Mouse (Mus musculus) intestine, embryonic 14.5 days (tissue): ENCODE measurements around the gene Zfp644. TPM values are rescaled to one million over a fixed set of nuclear protein-coding genes. Genes with fewer than 3 reads are reported as not detected.

Experiments used
- ATAC-seq: fragments of 200-750 bp; cut with Nextera tagmentation; replicated peaks from 2 replicates; pipeline ENCODE4 v1.8.0; 2017; ENCODE audit warnings: low read depth, moderate number of reproducible peaks, moderate TSS enrichment, moderate library complexity; ENCODE audit not compliant: low FRiP score, low TSS enrichment
- DNase-seq: peaks from one replicate; pipeline ENCODE4 v3.0.0-alpha.2; 2018; ENCODE audit warnings: low spot score
- H3K27ac ChIP-seq: fragments of 300-500 bp; sonication (generic); 2 replicates; pipeline ENCODE4 v1.5.1; 2014; ENCODE audit warnings: low read depth, mild to moderate bottlenecking, control low read depth
- H3K27me3 ChIP-seq: fragments of 300-500 bp; sonication (generic); replicated peaks from 2 replicates; pipeline ENCODE4 v1.6.1; 2014; ENCODE audit warnings: low read length, control low read depth; ENCODE audit not compliant: control insufficient read depth, insufficient read depth
- H3K36me3 ChIP-seq: fragments of 300-500 bp; sonication (generic); 2 replicates; pipeline ENCODE4 v1.6.1; 2014; ENCODE audit warnings: low read length, control low read depth; ENCODE audit not compliant: control insufficient read depth, insufficient read depth
- H3K4me1 ChIP-seq: fragments of 300-500 bp; sonication (generic); replicated peaks from 2 replicates; pipeline ENCODE4 v1.6.1; 2014; ENCODE audit warnings: low read length, control low read depth, mixed read lengths; ENCODE audit not compliant: control insufficient read depth, insufficient read depth
- H3K4me2 ChIP-seq: fragments of 300-500 bp; sonication (generic); 2 replicates; pipeline ENCODE4 v1.6.1; 2014; ENCODE audit warnings: low read length
- H3K4me3 ChIP-seq: fragments of 300-500 bp; sonication (generic); 2 replicates; pipeline ENCODE4 v1.5.1; 2014; ENCODE audit warnings: low read depth, low read length, control low read depth, mixed read lengths
- H3K9ac ChIP-seq: fragments of 300-500 bp; sonication (generic); 2 replicates; pipeline ENCODE4 v1.6.1; 2014; ENCODE audit warnings: mild to moderate bottlenecking, low read length
- H3K9me3 ChIP-seq: fragments of 300-500 bp; sonication (generic); 2 replicates; pipeline ENCODE4 v1.6.1; 2016; ENCODE audit warnings: low read length, control low read depth; ENCODE audit not compliant: control insufficient read depth
- WGBS: fragments of 180-500 bp; shearing (Covaris S2); extraction: QIAGEN DNeasy Blood & Tissue Kit; methylation state at CpG from one replicate; pipeline ENCODE4 v1.1.7; 2014; 5-methylcytosine and 5-hydroxymethylcytosine counted together
- polyA plus RNA-seq: library from polyadenylated mRNA; unstranded; fragments of >200 nt; fragmentation: Nextera tagmentation; extraction: Ambion mirVana; gene quantifications from 2 replicates; pipeline ENCODE4 v1.2.1, GENCODE M21; 2014

Gene Zfp644
- polyA plus RNA-seq, 1 experiment from 2014 or later, result 85.1 TPM

DNA sequence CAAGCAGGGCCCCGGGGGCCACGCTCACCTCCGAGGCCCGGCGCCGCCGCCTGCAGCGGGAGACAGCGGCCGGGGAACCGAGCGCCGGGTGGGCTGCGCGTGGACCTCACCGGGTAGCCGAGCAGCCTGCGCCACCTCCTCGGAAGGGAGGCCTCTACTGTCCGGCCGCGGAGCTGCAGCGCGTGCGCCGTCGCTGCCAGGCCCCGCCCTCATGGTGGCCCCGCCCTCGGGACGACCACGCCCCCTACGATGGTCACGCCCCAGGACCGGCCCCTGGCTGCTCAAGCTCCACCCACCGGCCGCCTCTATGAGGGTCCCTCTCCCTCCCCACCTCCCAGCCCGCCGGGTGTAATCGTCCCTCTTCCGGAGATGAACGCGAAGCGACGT is 122.5 kb downstream of the Zfp644 start:
- Histone ChIP-seq H3K27me3 (peaks cover 22% of the 10 kb centered on the region), H3K9me3 (no peaks in the 10 kb centered on the region), H3K4me2 (peak overlapping the region; percentile 100), H3K36me3 (no peaks in the 10 kb centered on the region), H3K27ac (no peak overlapping the region), H3K4me1 (no peaks in the 10 kb centered on the region), H3K9ac (peak overlapping the region; percentile 51), H3K4me3 (peak overlapping the region; percentile 56)
- peak; percentile 94 for ATAC-seq
- under 1% methylated on average over 45 of the region's 45 CpGs for WGBS
- DNase-seq, result peak; percentile 96

DNA sequence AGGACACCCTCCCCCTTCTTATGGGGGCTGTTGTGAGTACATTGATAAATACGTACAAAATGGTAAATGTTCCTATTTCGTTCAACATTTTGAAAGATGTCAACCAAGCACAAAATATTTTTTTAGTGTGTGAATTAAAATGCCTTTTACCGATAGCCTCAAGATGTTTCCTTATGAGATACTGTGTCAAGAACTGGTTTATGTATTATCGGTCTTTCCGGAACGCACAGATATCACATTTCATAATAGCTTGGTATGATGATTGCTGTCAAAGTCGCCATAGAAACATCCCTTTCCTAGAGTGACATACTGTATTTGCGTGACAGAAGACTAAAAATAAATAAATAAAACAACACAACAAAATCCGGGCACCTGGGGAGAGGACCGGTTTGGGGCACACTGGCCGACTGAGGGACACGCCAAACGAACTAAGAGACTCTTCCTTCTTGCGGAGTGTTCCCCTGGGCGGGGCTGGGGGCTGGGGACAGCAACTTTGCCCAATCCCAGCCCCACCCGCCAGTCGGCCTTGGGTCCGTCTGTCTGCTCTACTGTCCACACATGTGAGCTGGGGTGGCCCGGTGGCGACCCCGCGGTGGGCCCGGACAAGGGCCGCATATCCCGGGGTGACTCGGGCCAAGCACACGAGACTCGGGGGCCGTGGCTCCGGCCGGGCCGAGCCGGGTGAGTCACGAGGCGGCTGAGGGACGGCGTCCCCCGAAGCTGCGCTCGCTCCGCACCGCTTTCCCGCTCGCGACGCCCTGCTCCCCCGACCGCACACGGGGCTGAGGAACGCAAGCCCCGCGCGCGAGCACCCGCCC is 123.1 kb downstream of the Zfp644 start:
- H3K4me3 ChIP-seq, result peak overlapping the region; percentile 56
- H3K36me3 ChIP-seq, result no peaks in the 10 kb centered on the region
- H3K27me3 ChIP-seq, result peaks cover 22% of the 10 kb centered on the region
- ATAC-seq (peak; percentile 84), DNase-seq (peak; percentile 71)
- H3K4me2 ChIP-seq, result peak overlapping the region; percentile 100
- WGBS, result 5% methylated on average over 55 of the region's 55 CpGs
- H3K4me1 ChIP-seq, result no peaks in the 10 kb centered on the region
- H3K9ac ChIP-seq, result peak overlapping the region; percentile 51
- no peaks in the 10 kb centered on the region for H3K9me3 ChIP-seq
- H3K27ac ChIP-seq, result no peak overlapping the region

Other genes starting within 250 kb of the Zfp644 start
- gene Barhl2, start 239.1 kb downstream of the Zfp644 start, polyA plus RNA-seq, result not detected in 2 replicates
- not detected in 2 replicates for gene Gm17304, start 88.2 kb downstream of the Zfp644 start, polyA plus RNA-seq
- gene Hfm1, start 229.0 kb upstream of the Zfp644 start, polyA plus RNA-seq, result 1.4 and 1.5 TPM in 2 replicates